Mouse (Mus musculus): ENCODE data around the gene Gm21671.
"Not testable (repeated sequence)": the region's sequence is repeated elsewhere in the genome, so short reads cannot be mapped to it uniquely, and the experiment has no call there.

DNA sequence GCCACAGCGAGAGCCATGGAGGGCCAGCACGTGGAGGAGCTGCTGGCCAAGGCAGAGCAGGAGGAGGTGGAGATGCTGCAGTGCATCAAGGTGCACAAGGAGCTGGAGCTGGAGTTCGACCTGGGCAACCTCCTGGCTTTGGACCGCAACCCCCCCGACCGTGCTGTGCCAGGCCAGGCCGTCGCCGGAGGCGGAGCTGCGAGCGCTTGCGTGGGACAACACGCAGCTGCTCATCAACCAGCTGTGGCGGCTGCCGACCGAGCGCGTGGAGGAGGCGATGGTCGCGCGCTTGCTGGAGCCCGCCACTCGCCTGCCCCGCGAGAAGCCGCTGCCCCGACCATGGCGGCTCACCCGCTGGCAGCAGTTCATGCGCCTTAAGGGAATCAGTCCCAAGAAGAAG lies 2.4 kb upstream of the Gm21671 start:
- not testable (repeated sequence) for TF ChIP-seq POLR2A (IDR thresholded peaks at IDR 0.05; ENCODE audit: insufficient read depth, low read depth, low read length); CTCF (IDR thresholded peaks at IDR 0.05)
